ENCODE assay signal across 8 mouse cellular contexts in the genomic region with DNA sequence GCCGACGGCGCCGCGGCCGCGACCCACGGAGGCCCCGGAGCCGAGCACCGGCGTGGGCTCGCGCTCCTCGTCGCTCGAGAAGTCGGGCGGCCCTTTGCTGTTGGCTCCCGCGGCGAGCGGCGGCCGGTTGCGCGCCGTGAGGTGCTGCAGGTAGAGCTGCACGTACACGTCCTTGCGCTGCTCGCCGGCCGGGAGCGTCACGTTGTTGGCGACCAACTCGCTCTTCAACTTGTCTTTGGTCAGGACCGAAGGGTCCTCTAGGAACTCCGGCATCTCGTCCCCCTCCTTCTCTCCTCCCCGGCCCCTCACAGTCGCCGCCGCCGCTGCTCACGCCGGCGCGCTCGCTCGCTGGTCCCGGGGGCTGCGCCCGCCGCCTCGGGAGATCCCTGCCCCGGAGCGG. TPM values are rescaled to one million over a fixed set of nuclear protein-coding genes. Genes with fewer than 3 reads are reported as not detected.
DNase-seq lines count a peak whose midpoint lies in the region; ATAC-seq and TF ChIP-seq lines count a peak whose summit lies in the region.

No protein-coding gene starts in this region.

- peak overlapping the region; percentile 100 for H3K27ac ChIP-seq in kidney, embryonic 15.5 days
- H3K27ac ChIP-seq in ES-Bruce4 (ENCODE audit: insufficient read depth, low read length), result peak overlapping the region; percentile 73
- H3K27ac ChIP-seq in bone marrow macrophage, adult 2 months (ENCODE audit: insufficient read depth, low read depth, low read length), result peak overlapping the region; percentile 84
- H3K27ac ChIP-seq in hindbrain, embryonic 16.5 days (ENCODE audit: low read depth, low read length), result peak overlapping the region; percentile 99
- peak overlapping the region; percentile 41 for H3K27ac ChIP-seq in macrophage

- peak overlapping the region; percentile 83 for H3K4me3 ChIP-seq in kidney, embryonic 15.5 days (replicated peaks)
- H3K4me3 ChIP-seq in ES-Bruce4 (ENCODE audit: low read depth, low read length) (peak overlapping the region; percentile 96), macrophage (ENCODE audit: inconsistent target) (peak overlapping the region; percentile 23; the same call in 1 of the 2 replicates)
- H3K4me3 ChIP-seq in bone marrow macrophage, adult 2 months (ENCODE audit: insufficient read depth, low read length), result peak overlapping the region; percentile 78
- H3K4me3 ChIP-seq in hindbrain, embryonic 16.5 days (ENCODE audit: low read length), result peak overlapping the region; percentile 99

- peak overlapping the region; percentile 75 for H3K4me2 ChIP-seq in kidney, embryonic 15.5 days
- H3K4me2 ChIP-seq in hindbrain, embryonic 16.5 days (ENCODE audit: low read length), result peak overlapping the region; percentile 67

- no peak for TF ChIP-seq CTCF in ES-Bruce4 (IDR thresholded peaks at IDR 0.05; ENCODE audit: low read depth, low read length)
- no peak for TF ChIP-seq CTCF in bone marrow macrophage, adult 2 months (IDR thresholded peaks at IDR 0.05; ENCODE audit: low read depth, low read length)

- peaks cover 5% of the 10 kb centered on the region for H3K36me3 ChIP-seq in kidney, embryonic 15.5 days
- H3K36me3 ChIP-seq in ES-Bruce4 (ENCODE audit: control insufficient read depth, insufficient read depth, low read length, poor library complexity, severe bottlenecking), result peaks cover 10% of the 10 kb centered on the region
- no peaks in the 10 kb centered on the region for H3K36me3 ChIP-seq in hindbrain, embryonic 16.5 days (ENCODE audit: control insufficient read depth, insufficient read depth, low read length)
- H3K36me3 ChIP-seq in macrophage (ENCODE audit: inconsistent target), result no peaks in the 10 kb centered on the region

- peaks cover 44% of the 10 kb centered on the region for H3K79me2 ChIP-seq in macrophage (ENCODE audit: inconsistent target)

- no peaks in the 10 kb centered on the region for H3K27me3 ChIP-seq in kidney, embryonic 15.5 days
- no peaks in the 10 kb centered on the region for H3K27me3 ChIP-seq in ES-Bruce4 (ENCODE audit: control insufficient read depth, insufficient read depth, low read length, poor library complexity, severe bottlenecking)
- no peaks in the 10 kb centered on the region for H3K27me3 ChIP-seq in hindbrain, embryonic 16.5 days (replicated peaks; ENCODE audit: control insufficient read depth, insufficient read depth, low read length)

- peak; percentile 61 for ATAC-seq in kidney, embryonic 15.5 days (replicated peaks; ENCODE audit: low FRiP score)
- ATAC-seq in hindbrain, embryonic 16.5 days, result peak; percentile 75

- no peaks in the 10 kb centered on the region for H3K9me3 ChIP-seq in kidney, embryonic 15.5 days (replicated peaks)
- H3K9me3 ChIP-seq in ES-Bruce4 (replicated peaks; ENCODE audit: control insufficient read depth, insufficient read depth, low read length, poor library complexity, severe bottlenecking), result no peaks in the 10 kb centered on the region
- H3K9me3 ChIP-seq in hindbrain, embryonic 16.5 days (ENCODE audit: control insufficient read depth, low read length), result no peaks in the 10 kb centered on the region

- H3K4me1 ChIP-seq in kidney, embryonic 15.5 days, result peaks cover 34% of the 10 kb centered on the region
- H3K4me1 ChIP-seq in ES-Bruce4 (ENCODE audit: control insufficient read depth, insufficient read depth, low read length), result no peaks in the 10 kb centered on the region
- peaks cover 15% of the 10 kb centered on the region for H3K4me1 ChIP-seq in bone marrow macrophage, adult 2 months (ENCODE audit: control insufficient read depth, insufficient read depth, low read length)
- peaks cover 23% of the 10 kb centered on the region for H3K4me1 ChIP-seq in hindbrain, embryonic 16.5 days (ENCODE audit: control insufficient read depth, insufficient read depth, low read depth, low read length)

- WGBS in kidney, embryonic 15.5 days, result under 1% methylated on average over 58 of the region's 59 CpGs
- under 1% methylated on average over 59 of the region's 59 CpGs for WGBS in hindbrain, embryonic 16.5 days
- WGBS in macrophage (ENCODE audit: missing documents), result under 1% methylated on average over 51 of the region's 59 CpGs

- peak overlapping the region; percentile 100 for H3K9ac ChIP-seq in kidney, embryonic 15.5 days
- H3K9ac ChIP-seq in ES-Bruce4 (ENCODE audit: low read depth, poor library complexity, severe bottlenecking), result peak overlapping the region; percentile 98
- peak overlapping the region; percentile 96 for H3K9ac ChIP-seq in hindbrain, embryonic 16.5 days (ENCODE audit: low read depth, low read length)

- TF ChIP-seq POLR2A in ES-Bruce4 (IDR thresholded peaks at IDR 0.05; ENCODE audit: insufficient read depth, low read length), result no peak
- TF ChIP-seq POLR2A in bone marrow macrophage, adult 2 months (IDR thresholded peaks at IDR 0.05; ENCODE audit: borderline replicate concordance, low read depth, low read length), result no peak

- DNase-seq in kidney, adult 11 months, result no peak
- DNase-seq in thymus, postnatal 4 days, result peak; percentile 75
- no peak for DNase-seq in layer of hippocampus, postnatal 14 days (ENCODE audit: low spot score in 2 of 2)

- TF ChIP-seq EP300 in ES-Bruce4 (IDR thresholded peaks at IDR 0.05; ENCODE audit: insufficient read depth, low read depth, low read length), result no peak

RNA-seq across cellular contexts. Expression of gene Tmpo, which starts 10.1 kb away (rescaled TPM):
- 228 and 250 TPM in 2 replicates for polyA plus RNA-seq in kidney, embryonic 15.5 days (2015; fragmentation: Nextera tagmentation; extraction: Ambion mirVana)
- polyA plus RNA-seq in ES-Bruce4 (2011; ENCODE audit: insufficient read depth, insufficient read length, low read depth, missing spikeins) (259 and 265 TPM in 2 replicates), macrophage (2018) (30.4 to 57.8 TPM (median 34.2 TPM) in 3 replicates)
- polyA plus RNA-seq in bone marrow macrophage, adult 2 months (2012; ENCODE audit: insufficient read depth, insufficient read length, missing spikeins), result 150 and 155 TPM in 2 replicates
- polyA plus RNA-seq in hindbrain, embryonic 16.5 days (2015; fragmentation: Nextera tagmentation; extraction: Ambion mirVana), result 68.7 and 83.7 TPM in 2 replicates
- total RNA-seq in macrophage (2018; cell fraction: chromatin; rRNA removed), result 100 to 1,000 TPM in 18 of 26 experiments, 10 to 100 TPM in 8; 67.3 to 260 (median 119) TPM
- 10 to 100 TPM; 22.0 to 43.2 (median 33.7) TPM for total RNA-seq in macrophage (2018; cell fraction: cytosol; rRNA removed)
- total RNA-seq in macrophage (2018; cell fraction: nucleus; rRNA removed), result 100 to 1,000 TPM in 8 of 26 experiments, 10 to 100 TPM in 18; 44.5 to 242 (median 80.1) TPM
- total RNA-seq in layer of hippocampus, postnatal 14 days (2021), result 10 to 100 TPM; 29.6 to 38.5 TPM

RNA-seq across cellular contexts. Expression of gene Slc25a3, which starts 47.2 kb away (rescaled TPM):
- polyA plus RNA-seq in kidney, embryonic 15.5 days (2015; fragmentation: Nextera tagmentation; extraction: Ambion mirVana), result 557 and 573 TPM in 2 replicates
- polyA plus RNA-seq in ES-Bruce4 (2011; ENCODE audit: insufficient read depth, insufficient read length, low read depth, missing spikeins) (550 and 557 TPM in 2 replicates), macrophage (2018) (239 to 473 TPM (median 381 TPM) in 3 replicates)
- 517 and 528 TPM in 2 replicates for polyA plus RNA-seq in bone marrow macrophage, adult 2 months (2012; ENCODE audit: insufficient read depth, insufficient read length, missing spikeins)
- polyA plus RNA-seq in hindbrain, embryonic 16.5 days (2015; fragmentation: Nextera tagmentation; extraction: Ambion mirVana), result 635 and 651 TPM in 2 replicates
- 100 to 1,000 TPM; 197 to 929 (median 501) TPM for total RNA-seq in macrophage (2018; cell fraction: chromatin; rRNA removed)
- 100 to 1,000 TPM; 285 to 427 (median 348) TPM for total RNA-seq in macrophage (2018; cell fraction: cytosol; rRNA removed)
- total RNA-seq in macrophage (2018; cell fraction: nucleus; rRNA removed), result 100 to 1,000 TPM; 295 to 757 (median 468) TPM
- 100 to 1,000 TPM; 567 to 579 TPM for total RNA-seq in layer of hippocampus, postnatal 14 days (2021)

Comparison
In these comparisons a context has a peak if more than half of its experiments do, and no peak if none do; other contexts are left out.
1. H3K27ac ChIP-seq: peak in every context shown above with its lines; median percentile 100 in kidney, embryonic 15.5 days; 99 in hindbrain, embryonic 16.5 days; 84 in bone marrow macrophage, adult 2 months; 73 in ES-Bruce4; 41 in macrophage.
2. H3K4me3 ChIP-seq: peak in every context shown above with its lines; median percentile 99 in hindbrain, embryonic 16.5 days; 96 in ES-Bruce4; 83 in kidney, embryonic 15.5 days; 78 in bone marrow macrophage, adult 2 months; 23 in macrophage.